In the genomic region with DNA sequence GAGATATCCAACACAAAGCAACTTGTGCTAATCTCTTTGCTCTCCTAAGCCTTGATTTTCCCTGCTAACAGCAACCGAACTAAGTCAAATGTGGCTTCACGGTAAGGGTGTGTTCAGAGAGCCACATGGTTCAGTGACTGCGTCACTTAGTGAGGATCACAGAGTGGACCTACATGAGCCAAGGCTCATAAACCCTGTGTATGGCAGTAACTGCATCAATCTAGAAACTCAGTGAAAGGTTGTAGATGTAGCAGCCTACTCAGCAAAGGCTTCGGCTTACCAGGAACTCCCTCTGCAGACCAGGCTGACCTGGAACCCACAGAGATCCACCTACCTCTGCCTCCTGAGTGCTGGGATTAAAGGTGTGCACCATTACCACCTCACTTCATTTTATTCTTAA, we compare ENCODE assay signal across 24 mouse cellular contexts.
DNase-seq lines count a peak whose midpoint lies in the region; ATAC-seq lines count a peak whose summit lies in the region.
"Had no signal": no experiment of that assay in that cellular context is flagged by ENCODE, and none has a peak within 500 bp of the region (broad histone marks: within the 10 kb centered on the region; RNA-seq: fewer than 3 reads in every experiment).

No protein-coding gene starts in this region.

- no peaks in the 10 kb centered on the region for H3K36me3 ChIP-seq in heart, embryonic 10.5 days
- H3K36me3 ChIP-seq in kidney, embryonic 15.5 days: no peaks in the 10 kb centered on the region
- H3K36me3 ChIP-seq in midbrain, embryonic 11.5 days (ENCODE audit: control insufficient read depth, insufficient read depth, low read length): no peaks in the 10 kb centered on the region
- H3K36me3 ChIP-seq in midbrain, embryonic 14.5 days (ENCODE audit: control insufficient read depth, insufficient read depth, low read length): no peaks in the 10 kb centered on the region
- H3K36me3 ChIP-seq: embryonic facial prominence, embryonic 10.5 days; embryonic facial prominence, embryonic 12.5 days; forebrain, embryonic 15.5 days; G1E had no signal

- H3K27ac ChIP-seq in heart, embryonic 10.5 days: no peak overlapping the region
- H3K27ac ChIP-seq in kidney, embryonic 15.5 days: no peak overlapping the region
- H3K27ac ChIP-seq in midbrain, embryonic 11.5 days (ENCODE audit: low read depth, low read length): no peak overlapping the region
- no peak overlapping the region for H3K27ac ChIP-seq in midbrain, embryonic 14.5 days (replicated peaks; ENCODE audit: low read depth, low read length)
- H3K27ac ChIP-seq: embryonic facial prominence, embryonic 10.5 days; embryonic facial prominence, embryonic 12.5 days; forebrain, embryonic 13.5 days; forebrain, embryonic 15.5 days had no signal

- no peak overlapping the region for H3K9ac ChIP-seq in kidney, embryonic 15.5 days
- H3K9ac ChIP-seq in midbrain, embryonic 11.5 days (ENCODE audit: low read length): no peak overlapping the region
- H3K9ac ChIP-seq in midbrain, embryonic 14.5 days (replicated peaks; ENCODE audit: low read length): no peak overlapping the region
- H3K9ac ChIP-seq: embryonic facial prominence, embryonic 12.5 days; forebrain, embryonic 13.5 days; forebrain, embryonic 15.5 days had no signal

- H3K27me3 ChIP-seq in heart, embryonic 10.5 days (ENCODE audit: insufficient read depth, poor library complexity, severe bottlenecking): peaks cover 6% of the 10 kb centered on the region; the same call in 1 of the 2 replicates
- H3K27me3 ChIP-seq in kidney, embryonic 15.5 days: no peaks in the 10 kb centered on the region
- no peaks in the 10 kb centered on the region for H3K27me3 ChIP-seq in midbrain, embryonic 11.5 days (ENCODE audit: control insufficient read depth, insufficient read depth, low read length)
- H3K27me3 ChIP-seq in midbrain, embryonic 14.5 days (ENCODE audit: control insufficient read depth, insufficient read depth, low read length): no peaks in the 10 kb centered on the region
- H3K27me3 ChIP-seq: CH12.LX; embryonic facial prominence, embryonic 12.5 days; forebrain, embryonic 13.5 days; forebrain, embryonic 15.5 days had no signal

- H3K9me3 ChIP-seq in heart, embryonic 10.5 days: no peaks in the 10 kb centered on the region
- no peaks in the 10 kb centered on the region for H3K9me3 ChIP-seq in kidney, embryonic 15.5 days (replicated peaks)
- H3K9me3 ChIP-seq in midbrain, embryonic 11.5 days (ENCODE audit: control insufficient read depth, low read length): no peaks in the 10 kb centered on the region
- H3K9me3 ChIP-seq in midbrain, embryonic 14.5 days (ENCODE audit: control insufficient read depth, low read length): no peaks in the 10 kb centered on the region
- H3K9me3 ChIP-seq: embryonic facial prominence, embryonic 10.5 days; embryonic facial prominence, embryonic 12.5 days; forebrain, embryonic 13.5 days; forebrain, embryonic 15.5 days; G1E had no signal

- DNase-seq in heart, adult 11 months: peak; percentile 80
- DNase-seq in heart, embryonic 10.5 days (ENCODE audit: low spot score): no peak
- DNase-seq in kidney, postnatal 10 days: no peak
- DNase-seq in midbrain, embryonic 11.5 days (ENCODE audit: low spot score, missing footprints): peak; percentile 72
- DNase-seq in midbrain, embryonic 14.5 days: no peak
- DNase-seq: adrenal gland, adult 8-10 months; adrenal gland, postnatal 14 days; adrenal gland, postnatal 36 days; B cell, adult 2 months; cerebellum, adult 11-12 months; cerebellum, adult 2 months; cerebellum, adult 9-10 months; cerebellum, postnatal 10 days; cerebellum, postnatal 25 days had no signal

- ATAC-seq in kidney, embryonic 15.5 days (replicated peaks; ENCODE audit: low FRiP score): peak; percentile 74
- no peak for ATAC-seq in midbrain, embryonic 11.5 days (ENCODE audit: low FRiP score)
- ATAC-seq in midbrain, embryonic 14.5 days (ENCODE audit: low FRiP score, low TSS enrichment): no peak
- ATAC-seq: activated CD4-positive, CD25-positive, alpha-beta regulatory T cell, adult 4 months; CD4-positive, CD25-positive, alpha-beta regulatory T cell, adult 4 months; forebrain, embryonic 13.5 days; forebrain, embryonic 15.5 days; Patski had no signal

- H3K4me2 ChIP-seq in kidney, embryonic 15.5 days: no peak overlapping the region
- H3K4me2 ChIP-seq in midbrain, embryonic 11.5 days: no peak overlapping the region
- no peak overlapping the region for H3K4me2 ChIP-seq in midbrain, embryonic 14.5 days (ENCODE audit: low read length)
- H3K4me2 ChIP-seq: embryonic facial prominence, embryonic 12.5 days; forebrain, embryonic 13.5 days; forebrain, embryonic 15.5 days had no signal

- peaks cover 7% of the 10 kb centered on the region; the same call in 1 of the 2 replicates for H3K4me1 ChIP-seq in heart, embryonic 10.5 days
- H3K4me1 ChIP-seq in kidney, embryonic 15.5 days: no peaks in the 10 kb centered on the region
- peaks cover 3% of the 10 kb centered on the region; the same call in 1 of the 2 replicates for H3K4me1 ChIP-seq in midbrain, embryonic 11.5 days (ENCODE audit: control insufficient read depth, insufficient read depth, low read length)
- peaks cover 13% of the 10 kb centered on the region; the same call in 1 of the 2 replicates for H3K4me1 ChIP-seq in midbrain, embryonic 14.5 days (ENCODE audit: control insufficient read depth, insufficient read depth, low read length)
- H3K4me1 ChIP-seq: embryonic facial prominence, embryonic 12.5 days had no signal

- WGBS in heart, embryonic 10.5 days: 83% methylated on average over 4 of the region's 4 CpGs
- whole genome bisulfite sequencing in kidney, embryonic 15.5 days: 55% methylated on average over 4 of the region's 4 CpGs
- WGBS in midbrain, embryonic 11.5 days: 86% methylated on average over 4 of the region's 4 CpGs
- WGBS in midbrain, embryonic 14.5 days: 83% methylated on average over 4 of the region's 4 CpGs

- no peak overlapping the region for H3K4me3 ChIP-seq in heart, embryonic 10.5 days
- no peak overlapping the region for H3K4me3 ChIP-seq in kidney, embryonic 15.5 days (replicated peaks)
- H3K4me3 ChIP-seq in midbrain, embryonic 11.5 days (ENCODE audit: low read depth, low read length): no peak overlapping the region
- H3K4me3 ChIP-seq in midbrain, embryonic 14.5 days (replicated peaks; ENCODE audit: low read depth, low read length): no peak overlapping the region
- H3K4me3 ChIP-seq: embryonic facial prominence, embryonic 10.5 days; embryonic facial prominence, embryonic 12.5 days; forebrain, embryonic 13.5 days; forebrain, embryonic 15.5 days had no signal

Comparison
In these comparisons a context has a peak if more than half of its experiments do, and no peak if none do; other contexts are left out.
1. DNase-seq: peak in heart, adult 11 months (single experiment) and midbrain, embryonic 11.5 days (single experiment); none in heart, embryonic 10.5 days (single experiment), kidney, postnatal 10 days (single experiment) and midbrain, embryonic 14.5 days (single experiment).